Mouse (Mus musculus) liver, adult (tissue): ENCODE measurements around the gene Zbtb4.

Experiments used
- GATA4 ChIP-seq: IDR thresholded peaks from 2 replicates; pipeline ENCODE4 v1.6.1; 2014; ENCODE audit warnings: mild to moderate bottlenecking, low read length; ENCODE audit not compliant: insufficient replicate concordance

Gene Zbtb4

DNA sequence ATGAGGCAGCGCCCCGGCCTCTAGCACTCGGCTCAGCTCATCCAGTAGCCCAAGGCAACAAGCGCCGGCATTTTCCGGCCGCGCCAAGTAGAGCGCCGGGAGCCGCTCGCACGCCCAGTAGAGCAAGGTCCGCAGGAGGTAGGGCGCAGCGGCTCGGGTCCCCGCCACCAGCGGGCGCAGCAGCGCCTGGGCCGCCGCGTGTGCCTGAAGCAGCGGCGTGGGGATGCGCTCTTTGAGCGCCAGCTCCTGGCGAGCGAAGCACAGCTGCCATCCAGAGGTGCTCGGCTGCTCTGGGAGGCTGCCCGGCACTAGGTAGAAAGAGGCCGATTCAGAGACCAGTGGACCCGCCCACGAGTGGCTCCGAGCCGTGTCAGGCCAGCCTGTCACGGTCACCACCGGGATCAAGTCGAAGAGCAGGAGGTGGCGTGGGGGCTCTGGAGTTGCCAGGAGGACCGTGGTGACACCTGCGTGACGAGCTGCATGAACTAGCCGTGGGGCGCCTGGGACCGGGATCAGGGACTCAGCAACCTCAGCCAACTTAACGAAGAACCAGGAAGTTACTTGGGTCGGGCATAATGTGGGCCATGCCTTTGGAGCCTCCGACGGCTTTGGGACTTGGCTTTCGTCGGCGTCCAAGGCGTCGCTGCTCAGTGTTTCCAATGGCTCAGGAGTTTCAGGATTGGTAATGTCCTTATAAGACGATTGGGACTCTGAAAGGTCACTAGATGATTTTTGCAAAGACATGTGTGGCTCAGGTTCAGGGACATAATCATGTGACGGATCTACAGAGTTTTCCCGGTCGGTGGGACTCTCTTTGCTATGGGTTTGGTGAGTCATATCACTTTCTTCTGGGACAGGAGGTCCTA, 38.3 kb downstream of the Zbtb4 start:
- TF ChIP-seq GATA4 = peak; percentile 12; the same call in 1 of the 2 replicates

DNA sequence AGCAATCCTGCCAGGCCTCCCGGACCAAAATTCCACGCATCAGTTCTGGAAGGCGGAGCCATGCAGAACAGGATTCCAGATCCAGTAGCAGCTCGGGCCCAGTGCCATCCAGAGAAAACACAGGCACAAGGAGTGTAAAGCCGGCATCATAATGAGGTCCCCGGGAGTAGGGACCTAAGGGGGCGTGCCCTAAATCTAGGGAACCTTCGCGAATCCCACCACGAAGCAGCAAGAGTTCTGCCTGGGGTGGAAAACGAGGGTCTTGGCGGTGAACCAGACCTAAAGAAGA, 38.9 kb downstream of the Zbtb4 start:
- no peak for TF ChIP-seq GATA4

DNA sequence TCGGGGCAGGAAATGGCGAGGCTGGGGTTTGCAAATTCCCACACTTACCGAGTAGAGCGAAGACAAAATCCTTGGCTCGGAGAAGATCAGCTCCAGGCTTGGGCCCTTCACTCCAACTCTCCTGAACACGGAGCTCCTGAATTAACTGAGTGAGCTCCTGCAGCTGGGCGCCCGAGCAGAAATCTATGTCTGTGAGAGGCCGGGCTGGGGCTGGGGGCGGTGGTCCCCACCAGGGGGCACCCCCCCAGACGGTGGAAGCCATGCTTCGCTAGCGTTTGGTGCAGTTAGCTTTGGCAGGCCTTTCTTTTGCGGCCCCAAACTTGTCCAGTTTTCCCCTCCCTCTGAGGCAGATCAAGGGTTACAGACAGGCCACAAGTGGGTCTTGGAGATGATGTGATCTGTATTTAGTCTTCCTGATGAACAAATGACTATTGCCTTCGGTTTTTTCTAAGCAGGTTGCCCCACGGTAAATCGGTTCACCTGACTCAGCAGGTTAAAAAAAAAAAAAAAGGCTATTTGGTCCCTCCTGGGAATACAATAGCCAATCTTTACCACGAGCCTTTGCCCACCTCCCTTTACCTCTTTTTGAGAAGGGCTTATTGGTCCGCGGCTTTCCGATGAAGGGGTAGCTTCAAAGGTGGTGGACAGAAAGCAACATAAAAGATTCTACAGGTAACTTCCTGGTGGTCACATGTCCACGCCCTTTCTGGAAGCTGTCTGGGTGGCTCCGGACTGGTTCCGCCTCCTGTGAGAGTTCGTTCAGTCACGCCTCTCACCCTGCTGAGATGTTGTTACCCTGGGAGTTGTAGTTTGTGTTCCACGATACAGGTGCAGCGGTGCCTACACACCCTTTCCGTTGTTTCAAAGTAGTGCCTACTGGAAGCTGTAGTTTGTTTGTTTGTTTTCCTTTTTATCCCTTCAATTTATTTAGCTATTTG, 39.5 kb downstream of the Zbtb4 start, which contains the start of gene Tmem102:
Gene Tmem102, minus strand, starts transcription at position 653 of the 938 bp plus-strand sequence.
- no peak for TF ChIP-seq GATA4

GRCm38 (mm10) chr11:69806378-69806777, 40.7 kb downstream of the Zbtb4 start:
- TF ChIP-seq GATA4 = no peak

DNA sequence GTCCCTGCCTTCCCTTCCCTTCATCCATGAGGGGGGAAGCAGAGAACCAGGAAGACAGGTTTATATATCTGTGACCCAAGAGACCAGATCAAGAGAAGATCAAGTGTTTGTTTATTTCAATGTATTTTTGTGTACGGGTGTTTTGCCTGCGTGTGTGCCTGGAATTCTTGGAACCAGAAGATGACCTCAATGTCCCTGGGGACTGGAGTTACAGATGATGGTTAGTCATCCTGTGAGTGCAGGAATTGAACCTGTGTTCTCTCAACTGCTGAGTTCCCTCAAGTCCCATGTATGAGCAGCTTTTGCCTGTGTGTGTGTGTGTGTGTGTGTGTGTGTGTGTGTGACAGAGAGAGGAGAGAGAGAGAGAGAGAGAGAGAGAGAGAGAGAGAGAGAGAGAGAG, 41.9 kb downstream of the Zbtb4 start:
- TF ChIP-seq GATA4 = no peak

- no peak for TF ChIP-seq GATA4
Measured at GRCm38 (mm10) chr11:69810280-69810679, 44.6 kb downstream of the Zbtb4 start.

GRCm38 (mm10) chr11:69815155-69815554, 49.4 kb downstream of the Zbtb4 start, which contains the start of gene Gm39566:
Gene Gm39566 (minus strand): TSS chr11:69815298.
- no peak for TF ChIP-seq GATA4

GRCm38 (mm10) chr11:69816520-69816919, 50.8 kb downstream of the Zbtb4 start:
- no peak for TF ChIP-seq GATA4

GRCm38 (mm10) chr11:69818365-69818764, 52.7 kb downstream of the Zbtb4 start, which contains the start of gene Spem2:
Gene Spem2 (minus strand): TSS chr11:69818465.
- no peak for TF ChIP-seq GATA4

GRCm38 (mm10) chr11:69818871-69819270, 53.2 kb downstream of the Zbtb4 start:
- TF ChIP-seq GATA4 = no peak

DNA sequence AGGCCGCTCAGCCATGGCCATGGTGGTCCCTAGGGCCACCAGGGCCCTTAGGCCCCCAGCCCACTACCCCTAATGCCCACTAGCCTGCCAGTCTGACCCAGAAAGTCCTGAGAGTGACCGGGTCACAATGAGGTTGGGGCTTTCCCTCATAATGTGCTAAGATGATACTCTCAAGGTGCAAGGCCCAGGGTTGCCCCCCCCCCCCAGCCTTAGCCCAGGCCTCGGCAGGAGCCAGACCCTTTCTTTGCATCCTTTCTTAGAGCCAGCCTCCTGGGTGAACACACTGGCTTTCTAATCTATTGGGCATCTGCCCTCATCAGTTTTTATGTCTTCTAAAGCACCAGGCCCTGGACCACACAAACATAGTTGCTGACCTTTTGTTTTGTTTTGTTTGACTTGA, 56.4 kb downstream of the Zbtb4 start, which contains the start of gene Spem1:
Gene Spem1, minus strand, starts transcription at position 101 of the 400 bp plus-strand sequence.
- no peak for TF ChIP-seq GATA4

DNA sequence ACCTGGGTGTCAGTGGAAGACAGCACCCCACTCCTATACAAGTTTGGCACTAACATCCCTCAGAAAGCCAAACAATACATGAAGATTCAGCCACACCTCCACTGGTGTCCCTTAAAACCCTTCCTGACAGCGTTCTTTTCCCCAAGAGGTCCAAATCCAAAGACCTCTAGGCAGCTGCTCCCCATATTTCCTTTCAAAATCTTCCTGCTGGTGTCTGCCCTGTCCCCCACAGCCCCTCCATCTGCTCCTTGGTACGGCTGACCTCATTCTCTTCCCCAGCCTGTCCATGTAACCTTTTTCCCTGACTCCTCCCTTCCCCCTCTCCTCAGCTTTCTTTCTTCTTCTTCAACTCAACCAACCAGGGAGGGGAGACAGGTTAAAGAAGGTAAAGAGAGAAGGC, 57.7 kb downstream of the Zbtb4 start:
- no peak for TF ChIP-seq GATA4

DNA sequence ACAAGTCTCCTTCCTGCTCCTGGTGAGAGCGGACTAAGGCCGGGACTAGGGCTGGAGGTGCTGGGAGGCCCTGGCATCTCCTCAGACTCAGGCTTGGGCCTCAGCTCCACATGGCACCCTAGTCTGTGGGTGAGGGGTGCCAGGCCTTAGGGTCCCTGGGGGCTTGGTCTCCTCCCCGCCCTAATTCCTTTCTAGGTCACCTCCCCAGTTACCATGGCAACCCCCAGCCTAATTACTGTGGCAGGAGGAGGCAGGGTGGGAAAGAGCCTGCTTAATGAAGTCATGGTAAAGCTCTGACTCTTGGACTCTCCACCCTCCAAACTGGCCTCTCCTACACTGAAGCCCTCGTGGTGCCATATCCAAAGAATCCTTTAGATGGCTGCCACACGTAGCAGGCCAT, 63.1 kb downstream of the Zbtb4 start:
- no peak for TF ChIP-seq GATA4

DNA sequence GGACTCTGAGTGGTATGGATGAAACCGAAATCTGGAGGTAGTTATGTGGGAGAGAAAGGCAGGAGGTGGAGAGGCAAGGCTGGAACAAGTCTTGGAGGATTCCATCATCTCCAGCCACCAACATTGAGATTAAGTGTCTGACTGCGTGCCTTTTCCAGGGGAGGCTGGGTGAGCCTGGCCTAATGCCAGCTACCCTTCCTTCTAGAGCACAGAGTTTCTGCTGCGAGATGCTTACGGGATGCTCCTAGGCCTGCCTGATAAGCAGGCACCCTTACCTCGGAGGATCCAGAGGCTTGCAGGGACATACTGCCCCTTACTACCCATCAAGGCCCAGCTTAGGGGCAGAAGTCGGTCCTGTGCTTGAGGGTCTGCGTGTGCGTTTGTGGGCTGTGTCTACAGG, 67.8 kb downstream of the Zbtb4 start:
- TF ChIP-seq GATA4 = no peak
